Mouse (Mus musculus) embryonic facial prominence, embryonic 14.5 days (tissue): ENCODE measurements around the gene Tecpr1. TPM values are rescaled to one million over a fixed set of nuclear protein-coding genes. Genes with fewer than 3 reads are reported as not detected.

ENCODE experiments used
- ATAC-seq: fragments of 200-750 bp; cut with Nextera tagmentation; 2 replicates; pipeline ENCODE4 v1.8.0; 2017; ENCODE audit warnings: low read depth, moderate number of reproducible peaks, moderate TSS enrichment
- DNase-seq: peaks from one replicate; pipeline ENCODE4 v3.0.0-alpha.2; 2015; ENCODE audit warnings: low spot score
- H3K27ac ChIP-seq: fragments of 300-500 bp; sonication (generic); replicated peaks from 2 replicates; pipeline ENCODE4 v1.5.1; 2014; ENCODE audit warnings: low read depth, mild to moderate bottlenecking, low read length, moderate library complexity
- H3K27me3 ChIP-seq: fragments of 300-500 bp; sonication (generic); replicated peaks from 2 replicates; pipeline ENCODE4 v1.6.1; 2014; ENCODE audit warnings: low read length; ENCODE audit not compliant: control insufficient read depth, insufficient read depth
- H3K36me3 ChIP-seq: fragments of 300-500 bp; sonication (generic); 2 replicates; pipeline ENCODE4 v1.6.1; 2014; ENCODE audit warnings: low read length, mixed read lengths; ENCODE audit not compliant: control insufficient read depth, insufficient read depth
- H3K4me1 ChIP-seq: fragments of 300-500 bp; sonication (generic); 2 replicates; pipeline ENCODE4 v1.6.1; 2014; ENCODE audit warnings: antibody characterized with exemption, low read length; ENCODE audit not compliant: control insufficient read depth, insufficient read depth
- H3K4me2 ChIP-seq: fragments of 300-500 bp; sonication (generic); 2 replicates; pipeline ENCODE4 v1.6.1; 2014; ENCODE audit warnings: low read depth, mild to moderate bottlenecking, low read length, moderate library complexity, mixed read lengths
- H3K4me3 ChIP-seq: fragments of 300-500 bp; sonication (generic); 2 replicates; pipeline ENCODE4 v1.5.1; 2014; ENCODE audit warnings: low read depth, mild to moderate bottlenecking, low read length
- H3K9ac ChIP-seq: fragments of 300-500 bp; sonication (generic); 2 replicates; pipeline ENCODE4 v1.6.1; 2014; ENCODE audit warnings: low read depth, mild to moderate bottlenecking, low read length, moderate library complexity, mixed read lengths
- H3K9me3 ChIP-seq: fragments of 300-500 bp; sonication (generic); 2 replicates; pipeline ENCODE4 v1.6.1; 2016; ENCODE audit warnings: low read length; ENCODE audit not compliant: control insufficient read depth
- WGBS: fragments of 180-500 bp; shearing (Covaris S2); extraction: QIAGEN DNeasy Blood & Tissue Kit; methylation state at CpG from one replicate; pipeline ENCODE4 v1.1.7; 2014; 5-methylcytosine and 5-hydroxymethylcytosine counted together
- polyA plus RNA-seq: library from polyadenylated mRNA; unstranded; fragments of >200 nt; fragmentation: Nextera tagmentation; extraction: Ambion mirVana; gene quantifications from 2 replicates; pipeline ENCODE4 v1.2.1, GENCODE M21; 2014

The Tecpr1 gene
- polyA plus RNA-seq, 1 experiment from 2014 or later: 19.3 TPM

DNA sequence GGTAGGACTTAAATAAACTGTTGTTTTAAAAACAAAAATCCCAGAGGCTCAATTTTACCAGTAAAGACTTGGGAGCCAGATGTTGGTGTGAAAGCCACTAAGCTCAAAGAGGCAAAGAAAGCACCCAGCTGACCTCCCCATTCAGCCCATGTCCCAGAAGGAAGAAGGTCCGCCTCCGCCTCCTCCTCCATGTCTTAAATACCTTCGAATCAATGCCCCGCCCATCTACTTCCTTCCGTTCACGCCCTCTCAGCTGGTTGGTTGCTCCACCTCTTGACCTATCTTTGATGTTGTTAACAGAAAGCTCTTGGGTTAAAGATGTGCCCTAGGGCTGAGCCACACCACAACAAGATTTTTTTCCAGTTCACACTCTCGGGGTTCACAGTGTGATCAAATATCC lies 6.8 kb upstream of the Tecpr1 start:
- WGBS: 80% methylated on average over 7 of the region's 7 CpGs
- Histone ChIP-seq H3K36me3 (no peaks in the 10 kb centered on the region), H3K4me1 (no peaks in the 10 kb centered on the region), H3K9me3 (no peaks in the 10 kb centered on the region), H3K4me3 (no peak overlapping the region), H3K27ac (no peak overlapping the region), H3K4me2 (no peak overlapping the region), H3K9ac (no peak overlapping the region), H3K27me3 (no peaks in the 10 kb centered on the region)
- DNase-seq (no peak), ATAC-seq (no peak)

DNA sequence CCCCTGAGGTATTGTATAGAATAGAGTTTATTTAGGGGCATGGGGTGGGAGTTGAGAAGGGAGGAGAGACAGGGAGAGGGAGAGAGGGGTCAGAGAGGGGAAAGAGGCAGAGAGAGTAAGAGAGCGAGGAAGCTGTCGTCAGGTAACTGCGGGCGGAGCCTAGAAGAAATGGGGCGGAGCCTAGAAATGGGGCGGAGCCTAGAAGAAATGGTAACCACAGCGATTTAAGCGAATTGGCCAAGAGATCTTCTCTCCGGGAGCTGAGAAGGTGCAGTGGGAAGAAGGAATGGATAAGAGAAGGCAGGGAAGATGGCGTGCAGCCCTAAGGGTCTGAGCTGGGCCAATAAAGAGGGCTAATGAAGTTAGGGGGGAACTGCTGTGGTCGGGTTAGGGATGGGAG lies 2.8 kb upstream of the Tecpr1 start:
- no peak overlapping the region for H3K4me2 ChIP-seq

DNA sequence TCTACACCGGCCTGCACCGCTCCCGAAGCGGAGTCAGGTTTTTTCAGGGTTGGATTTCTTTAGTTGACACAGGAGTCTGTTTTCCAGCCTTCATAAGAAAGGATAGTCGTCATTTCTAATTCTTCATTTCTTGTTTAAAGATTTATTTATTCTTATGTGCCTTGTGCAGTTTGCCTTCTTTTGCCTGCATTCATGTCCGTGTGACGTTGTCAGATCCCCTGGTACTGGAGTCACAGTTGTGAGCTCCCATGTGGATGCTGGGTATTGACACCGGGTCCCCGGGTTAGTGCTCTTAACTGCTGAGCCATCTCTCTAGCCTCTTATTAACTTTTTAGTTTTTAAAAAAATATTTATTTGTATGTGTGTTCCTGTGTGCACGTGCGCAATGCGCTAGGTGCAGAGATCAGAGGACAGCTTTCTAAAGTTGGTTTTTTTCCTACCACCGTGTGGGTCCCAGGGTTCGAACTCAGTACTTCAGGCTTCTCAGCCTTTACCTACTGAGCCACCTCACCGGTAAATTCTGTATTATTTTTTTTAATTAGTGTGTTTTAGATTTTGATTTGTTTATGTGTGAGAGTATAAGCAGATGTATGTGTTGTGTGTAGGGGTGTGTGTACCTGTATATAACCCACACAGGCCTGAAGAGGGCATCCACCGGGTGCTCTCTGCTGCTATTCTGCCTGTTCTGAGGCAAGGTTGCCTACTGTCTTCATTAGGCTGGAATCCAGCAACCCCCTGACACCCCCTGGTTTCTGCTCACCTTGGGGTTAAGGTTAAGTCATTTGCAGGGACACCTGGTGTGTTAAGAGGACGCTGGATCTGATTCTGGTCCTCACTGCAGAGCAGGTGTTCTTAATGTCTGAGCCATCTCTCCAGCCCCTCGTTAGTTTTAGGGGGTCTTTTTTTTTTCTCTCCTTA lies 743 bp upstream of the Tecpr1 start:
- WGBS: 25% methylated on average over 18 of the region's 18 CpGs
- H3K27me3 ChIP-seq: no peaks in the 10 kb centered on the region
- peaks cover 9% of the 10 kb centered on the region for H3K4me1 ChIP-seq
- no peaks in the 10 kb centered on the region for H3K36me3 ChIP-seq
- H3K9me3 ChIP-seq: no peaks in the 10 kb centered on the region
- DNase-seq (peak; percentile 29), ATAC-seq (peak; percentile 21; the same call in 1 of the 2 replicates)
- peak overlapping the region; percentile 89 for H3K4me2 ChIP-seq
- H3K4me3 ChIP-seq: peak overlapping the region; percentile 67
- peak overlapping the region; percentile 73 for H3K9ac ChIP-seq
- peak overlapping the region; percentile 76 for H3K27ac ChIP-seq

More for the DNA sequence above, 2.8 kb upstream of the Tecpr1 start:
- no peak overlapping the region for H3K4me3 ChIP-seq
- WGBS: 26% methylated on average over 11 of the region's 11 CpGs
- no peaks in the 10 kb centered on the region for H3K27me3 ChIP-seq
- no peak overlapping the region for H3K9ac ChIP-seq
- no peaks in the 10 kb centered on the region for H3K9me3 ChIP-seq
- no peaks in the 10 kb centered on the region for H3K36me3 ChIP-seq
- DNase-seq (no peak), ATAC-seq (no peak)
- no peak overlapping the region for H3K27ac ChIP-seq
- H3K4me1 ChIP-seq: peaks cover 9% of the 10 kb centered on the region

DNA sequence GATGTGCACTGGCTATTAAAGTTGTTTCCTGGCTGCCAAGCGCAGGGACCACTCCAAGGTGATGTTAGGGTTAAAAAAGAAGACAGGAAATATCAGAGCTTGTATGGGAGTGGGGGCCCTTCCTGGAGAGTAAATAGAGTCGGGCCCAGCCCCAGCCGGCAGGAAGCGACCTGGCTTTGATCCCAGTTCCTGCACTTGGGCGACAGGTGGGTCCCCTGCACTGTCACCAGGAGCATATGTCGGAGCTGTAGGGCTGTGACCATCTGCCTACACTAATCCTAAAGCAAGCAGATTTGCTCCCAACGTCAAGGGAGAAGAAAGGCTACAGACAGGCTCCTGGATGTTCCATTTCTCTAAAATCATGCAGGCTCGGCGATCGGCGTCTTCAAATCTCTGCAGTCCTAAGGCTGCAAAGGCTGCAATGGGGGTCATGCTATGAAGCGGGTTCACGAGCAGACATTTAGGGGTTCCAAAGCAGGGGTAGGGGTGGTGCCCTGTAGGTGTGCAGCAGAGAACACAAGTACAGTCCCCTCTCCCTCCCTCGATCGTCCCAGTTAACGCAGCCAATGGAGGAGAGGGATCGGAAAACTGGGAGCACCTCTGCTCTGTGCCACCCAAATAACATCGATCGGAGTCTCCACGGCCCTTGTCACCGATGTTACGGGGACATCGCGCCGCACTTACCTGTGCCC lies 458 bp downstream of the Tecpr1 start:
- Histone ChIP-seq H3K27me3 (no peaks in the 10 kb centered on the region), H3K4me1 (peaks cover 9% of the 10 kb centered on the region), H3K4me2 (peak overlapping the region; percentile 89), H3K9ac (peak overlapping the region; percentile 73), H3K4me3 (peak overlapping the region; percentile 67), H3K9me3 (no peaks in the 10 kb centered on the region), H3K27ac (peak overlapping the region; percentile 65), H3K36me3 (0 out of 2 replicates have a peak, but pooled peaks cover 3% of the 10 kb centered on the region)
- 1% methylated on average over 21 of the region's 25 CpGs for WGBS
- ATAC-seq (peak; percentile 64), DNase-seq (peak; percentile 66)

DNA sequence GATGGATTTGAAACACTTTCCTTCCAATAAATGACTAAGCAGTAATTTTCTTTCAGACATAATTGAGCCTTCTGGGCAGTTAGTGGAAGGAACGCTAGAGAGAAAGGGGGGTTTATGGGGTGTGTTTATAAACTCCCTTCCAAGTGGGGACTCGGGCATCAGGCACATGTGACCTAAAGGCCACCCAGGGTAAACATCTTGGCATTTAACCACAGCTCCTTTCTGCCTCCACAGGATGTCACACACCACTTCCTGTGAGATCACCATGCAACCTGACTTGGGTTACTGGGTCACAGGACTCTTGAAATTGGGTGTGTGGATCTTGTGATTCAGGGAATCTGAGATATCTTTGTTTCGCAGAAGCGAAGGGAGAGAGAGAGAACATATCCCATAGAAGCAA lies 2.1 kb downstream of the Tecpr1 start:
- ATAC-seq (no peak), DNase-seq (no peak)
- Histone ChIP-seq H3K27me3 (no peaks in the 10 kb centered on the region), H3K4me1 (peaks cover 9% of the 10 kb centered on the region), H3K4me2 (no peak overlapping the region), H3K9me3 (no peaks in the 10 kb centered on the region), H3K4me3 (no peak overlapping the region), H3K36me3 (0 out of 2 replicates have a peak, but pooled peaks cover 12% of the 10 kb centered on the region), H3K27ac (no peak overlapping the region), H3K9ac (no peak overlapping the region)
- WGBS: 61% methylated on average over 4 of the region's 4 CpGs

DNA sequence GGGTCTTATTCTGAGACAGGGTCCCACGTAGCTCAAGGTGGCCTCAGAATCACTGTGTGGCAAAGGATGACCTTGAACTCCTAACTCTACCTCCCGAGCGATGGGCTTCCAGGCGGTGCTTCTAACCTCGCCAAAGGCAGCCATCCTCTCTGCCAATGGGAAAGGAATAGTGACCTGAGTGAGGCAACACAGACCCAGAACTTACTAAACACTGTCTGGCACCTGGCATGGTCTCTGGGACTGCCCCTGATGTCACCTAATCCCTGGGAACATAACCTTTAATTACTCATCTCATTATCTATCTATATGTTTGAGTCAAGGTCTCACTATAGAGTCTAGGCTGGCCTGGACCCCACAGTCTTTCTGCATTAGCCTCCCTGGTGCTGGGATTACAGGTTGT lies 3.5 kb downstream of the Tecpr1 start:
- ATAC-seq (no peak), DNase-seq (no peak)
- H3K27ac ChIP-seq: no peak overlapping the region
- H3K4me2 ChIP-seq: no peak overlapping the region
- WGBS: 84% methylated on average over 5 of the region's 5 CpGs
- H3K4me3 ChIP-seq: no peak overlapping the region
- no peaks in the 10 kb centered on the region for H3K27me3 ChIP-seq
- H3K4me1 ChIP-seq: peaks cover 9% of the 10 kb centered on the region
- no peaks in the 10 kb centered on the region for H3K9me3 ChIP-seq
- H3K36me3 ChIP-seq: 0 out of 2 replicates have a peak, but pooled peaks cover 19% of the 10 kb centered on the region
- no peak overlapping the region for H3K9ac ChIP-seq

DNA sequence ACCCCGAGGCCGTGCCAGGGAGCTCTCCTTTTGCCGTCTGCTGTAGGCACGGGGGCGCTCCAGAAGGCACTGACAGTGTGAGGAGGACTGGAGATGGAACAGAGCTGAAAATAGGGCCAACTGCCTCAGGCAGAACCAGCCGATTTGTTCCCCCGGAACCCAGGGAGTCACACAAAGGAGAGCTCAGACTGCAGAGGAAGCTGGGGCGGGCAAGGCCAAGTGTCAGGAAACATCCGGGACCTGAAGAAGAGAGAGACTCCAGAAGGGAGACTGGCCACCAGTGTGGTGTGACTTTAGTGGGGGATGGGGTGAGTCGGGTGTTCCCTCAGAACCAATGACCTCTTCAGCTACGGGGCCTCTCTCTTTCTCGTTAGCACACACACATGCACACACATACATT lies 4.1 kb downstream of the Tecpr1 start:
- peaks cover 9% of the 10 kb centered on the region for H3K4me1 ChIP-seq
- H3K27me3 ChIP-seq: no peaks in the 10 kb centered on the region
- WGBS: 46% methylated on average over 12 of the region's 12 CpGs
- no peak overlapping the region for H3K4me3 ChIP-seq
- no peak overlapping the region for H3K9ac ChIP-seq
- no peak overlapping the region for H3K4me2 ChIP-seq
- H3K36me3 ChIP-seq: 0 out of 2 replicates have a peak, but pooled peaks cover 23% of the 10 kb centered on the region
- H3K27ac ChIP-seq: no peak overlapping the region
- no peaks in the 10 kb centered on the region for H3K9me3 ChIP-seq
- DNase-seq: peak; percentile 23
- ATAC-seq: no peak

DNA sequence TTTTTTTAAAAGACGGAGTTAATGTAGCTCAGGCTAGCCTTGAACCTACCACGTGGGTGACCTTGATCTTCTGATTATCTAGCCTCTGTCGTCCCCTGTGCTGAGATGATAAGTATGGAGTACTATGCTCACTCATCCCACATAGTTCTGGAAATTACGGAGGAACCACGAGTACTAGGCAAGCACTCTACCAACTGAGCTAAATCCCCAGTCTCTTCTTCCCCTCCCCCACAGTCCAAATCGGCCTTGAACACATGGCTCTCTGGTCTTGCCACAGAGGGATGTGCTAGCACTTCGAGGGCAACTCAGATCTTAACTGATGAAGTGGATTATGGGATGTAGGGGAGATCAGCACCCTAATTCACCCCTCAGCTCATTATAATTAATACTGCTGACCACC lies 5.4 kb downstream of the Tecpr1 start:
- DNase-seq (no peak), ATAC-seq (no peak)
- no peak overlapping the region for H3K4me3 ChIP-seq
- WGBS: 86% methylated on average over 7 of the region's 7 CpGs
- H3K9ac ChIP-seq: no peak overlapping the region
- H3K36me3 ChIP-seq: peaks cover 29% of the 10 kb centered on the region; the same call in 1 of the 2 replicates
- no peaks in the 10 kb centered on the region for H3K9me3 ChIP-seq
- H3K27ac ChIP-seq: no peak overlapping the region
- H3K4me1 ChIP-seq: peaks cover 9% of the 10 kb centered on the region
- H3K27me3 ChIP-seq: no peaks in the 10 kb centered on the region
- H3K4me2 ChIP-seq: no peak overlapping the region
